34 mouse cellular contexts compared by ENCODE assay signal in the genomic region with DNA sequence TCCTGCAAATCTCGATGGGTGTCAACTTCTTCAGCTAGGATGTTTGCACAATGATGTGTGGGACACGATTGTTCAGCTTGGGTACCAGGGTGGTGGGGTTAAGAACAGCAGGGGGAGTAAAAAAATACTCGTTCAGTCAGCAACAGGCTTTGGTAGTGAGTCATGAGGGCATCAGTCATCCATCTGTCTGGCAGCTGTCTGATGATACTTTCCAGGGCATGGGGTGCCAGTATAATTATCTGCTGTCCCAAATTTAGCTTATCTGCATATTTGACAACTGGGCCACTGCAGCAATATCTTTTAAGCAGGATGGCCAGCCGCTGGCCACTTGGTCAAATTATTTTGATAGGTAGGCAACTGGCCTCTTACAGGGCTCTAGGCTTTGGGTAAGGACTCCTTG. TPM values are rescaled to one million over a fixed set of nuclear protein-coding genes. Genes with fewer than 3 reads are reported as not detected.
DNase-seq lines count a peak whose midpoint lies in the region; ATAC-seq and TF ChIP-seq lines count a peak whose summit lies in the region.
"Had no signal": no experiment of that assay in that cellular context is flagged by ENCODE, and none has a peak within 500 bp of the region (broad histone marks: within the 10 kb centered on the region; RNA-seq: fewer than 3 reads in every experiment).

No protein-coding gene starts in this region.

- no peaks in the 10 kb centered on the region for H3K79me2 ChIP-seq in heart, adult 2 months (replicated peaks; ENCODE audit: control insufficient read depth, insufficient read depth, low read length)
- no peaks in the 10 kb centered on the region for H3K79me2 ChIP-seq in C2C12 (ENCODE audit: control insufficient read depth, insufficient read depth)
- no peaks in the 10 kb centered on the region for H3K79me2 ChIP-seq in myocyte (ENCODE audit: control insufficient read depth, insufficient read depth)

- no peak overlapping the region for H3K4me3 ChIP-seq in heart, adult 2 months
- H3K4me3 ChIP-seq in C2C12 (ENCODE audit: insufficient read depth, poor library complexity, severe bottlenecking) (no peak overlapping the region), myocyte (no peak overlapping the region)
- H3K4me3 ChIP-seq in left cerebral cortex, adult 2 months = no peak overlapping the region
- no peak overlapping the region for H3K4me3 ChIP-seq in forebrain, embryonic 14.5 days (ENCODE audit: low read depth, low read length)
- H3K4me3 ChIP-seq: embryonic facial prominence, embryonic 13.5 days; embryonic facial prominence, embryonic 15.5 days; erythroblast, embryonic 14.5 days; forebrain, embryonic 10.5 days; forebrain, embryonic 12.5 days; forebrain, embryonic 15.5 days had no signal

- no peaks in the 10 kb centered on the region; the same call in 1 of the 2 replicates for H3K9me3 ChIP-seq in forebrain, embryonic 14.5 days (replicated peaks; ENCODE audit: control insufficient read depth, low read length)
- H3K9me3 ChIP-seq: embryonic facial prominence, embryonic 15.5 days had no signal

- peak overlapping the region; percentile 16; the same call in 1 of the 2 replicates for H3K27ac ChIP-seq in heart, adult 2 months
- no peak overlapping the region for H3K27ac ChIP-seq in left cerebral cortex, adult 2 months
- H3K27ac ChIP-seq in forebrain, embryonic 14.5 days (ENCODE audit: low read depth, low read length) = no peak overlapping the region
- H3K27ac ChIP-seq: embryonic facial prominence, embryonic 13.5 days; embryonic facial prominence, embryonic 15.5 days; forebrain, embryonic 10.5 days; forebrain, embryonic 12.5 days; forebrain, embryonic 15.5 days had no signal

- no peak for TF ChIP-seq EP300 in heart, adult 2 months (IDR thresholded peaks at IDR 0.05; ENCODE audit: insufficient read depth, low read depth, low read length)

- TF ChIP-seq POLR2A in heart, adult 2 months (IDR thresholded peaks at IDR 0.05; ENCODE audit: insufficient read depth, low read depth, low read length) = no peak
- no peak for TF ChIP-seq POLR2A in myocyte (IDR thresholded peaks at IDR 0.05; ENCODE audit: insufficient read length, low read depth)

- H3K36me3 ChIP-seq in heart, adult 2 months (ENCODE audit: control insufficient read depth, insufficient read depth, low read length) = no peaks in the 10 kb centered on the region
- H3K36me3 ChIP-seq in C2C12 (ENCODE audit: control insufficient read depth, insufficient read depth) (no peaks in the 10 kb centered on the region), myocyte (ENCODE audit: control insufficient read depth, insufficient read depth) (no peaks in the 10 kb centered on the region)
- H3K36me3 ChIP-seq in forebrain, embryonic 14.5 days (ENCODE audit: control insufficient read depth, insufficient read depth, low read length) = no peaks in the 10 kb centered on the region
- H3K36me3 ChIP-seq: embryonic facial prominence, embryonic 13.5 days; embryonic facial prominence, embryonic 15.5 days; forebrain, embryonic 10.5 days; forebrain, embryonic 12.5 days; forebrain, embryonic 15.5 days had no signal

- no peak for ATAC-seq in forebrain, embryonic 14.5 days
- ATAC-seq: activated CD4-positive, CD25-positive, alpha-beta regulatory T cell, adult 4 months; forebrain, embryonic 15.5 days; forebrain, postnatal 0 days; Patski had no signal

- H3ac ChIP-seq in C2C12 (ENCODE audit: control insufficient read depth, insufficient read length, low read depth) = no peak overlapping the region
- no peak overlapping the region for H3ac ChIP-seq in myocyte (ENCODE audit: control insufficient read depth, insufficient read length)

- intact Hi-C loops in heart, adult 2 months (cut with DNase I) = no loop called here
- intact Hi-C loops in heart, postnatal 36 days (cut with DNase I) = no loop called here
- intact Hi-C loops in heart, postnatal 14 days (cut with DNase I) = no loop called here
- intact Hi-C loops in left cerebral cortex, adult 2 months (cut with DNase I) = no loop called here

- H3K4me1 ChIP-seq in heart, adult 2 months (ENCODE audit: control insufficient read depth, insufficient read depth, low read length) = no peaks in the 10 kb centered on the region
- no peaks in the 10 kb centered on the region for H3K4me1 ChIP-seq in forebrain, embryonic 14.5 days (ENCODE audit: control insufficient read depth, insufficient read depth, low read length)
- H3K4me1 ChIP-seq: embryonic facial prominence, embryonic 13.5 days; embryonic facial prominence, embryonic 15.5 days; forebrain, embryonic 10.5 days; forebrain, embryonic 12.5 days; forebrain, embryonic 15.5 days had no signal

- H3K9ac ChIP-seq in heart, adult 2 months (ENCODE audit: low read depth, low read length) = no peak overlapping the region
- H3K9ac ChIP-seq in forebrain, embryonic 14.5 days (ENCODE audit: low read length) = no peak overlapping the region
- H3K9ac ChIP-seq: embryonic facial prominence, embryonic 13.5 days; embryonic facial prominence, embryonic 15.5 days; forebrain, embryonic 12.5 days; forebrain, embryonic 15.5 days; forebrain, postnatal 0 days had no signal

- no peak for TF ChIP-seq CTCF in heart, adult 2 months (IDR thresholded peaks at IDR 0.05)
- no peak for TF ChIP-seq CTCF in C2C12 (IDR thresholded peaks at IDR 0.05; ENCODE audit: control insufficient read depth, insufficient read depth, insufficient read length)
- TF ChIP-seq CTCF in left cerebral cortex, adult 2 months (IDR thresholded peaks at IDR 0.05) = no peak

- H3K27me3 ChIP-seq in heart, adult 2 months (ENCODE audit: control insufficient read depth, insufficient read depth, low read length) = no peaks in the 10 kb centered on the region
- no peaks in the 10 kb centered on the region for H3K27me3 ChIP-seq in C2C12 (ENCODE audit: control insufficient read depth, insufficient read depth, insufficient read length)
- H3K27me3 ChIP-seq in myocyte (ENCODE audit: control insufficient read depth, insufficient read depth, insufficient read length) = no peaks in the 10 kb centered on the region
- no peaks in the 10 kb centered on the region for H3K27me3 ChIP-seq in forebrain, embryonic 14.5 days (replicated peaks; ENCODE audit: control insufficient read depth, insufficient read depth, low read length)
- H3K27me3 ChIP-seq: embryonic facial prominence, embryonic 13.5 days; embryonic facial prominence, embryonic 15.5 days; forebrain, embryonic 12.5 days; forebrain, embryonic 15.5 days; Patski had no signal

- DNase-seq in heart, adult 2 months = peak in 1 of 2 experiments; percentile 8
- no peak for DNase-seq in heart, postnatal 36 days
- DNase-seq in heart, adult 9 months (ENCODE audit: low spot score in 2 of 2) = peak; percentile 9 to 13
- no peak for DNase-seq in heart, postnatal 14 days
- no peak for DNase-seq in left cerebral cortex, adult 2 months (ENCODE audit: extremely low spot score in 1 of 2, low spot score in 2 of 2)
- no peak for DNase-seq in forebrain, embryonic 14.5 days (ENCODE audit: low spot score)
- DNase-seq: adrenal gland, adult 2 months; adrenal gland, postnatal 10 days; adrenal gland, postnatal 25 days; B cell, adult 2 months; cerebellum, adult 11 months; cerebellum, adult 18-20 months; cerebellum, adult 8-10 months; cerebellum, adult 9-11 months; cerebellum, postnatal 14 days; cerebellum, postnatal 36 days; embryo, embryonic 11 days; forebrain, postnatal 0 days had no signal

- peak overlapping the region; percentile 54 for H3K4me2 ChIP-seq in myocyte (ENCODE audit: low read depth)
- no peak overlapping the region for H3K4me2 ChIP-seq in forebrain, embryonic 14.5 days (ENCODE audit: low read length)
- H3K4me2 ChIP-seq: embryonic facial prominence, embryonic 13.5 days; embryonic facial prominence, embryonic 15.5 days; forebrain, embryonic 12.5 days; forebrain, embryonic 15.5 days had no signal

- no peaks in the 10 kb centered on the region for H3K79me3 ChIP-seq in C2C12 (ENCODE audit: low read depth)

- WGBS in heart, adult 2 months = 56% methylated on average over 4 of the region's 4 CpGs
- WGBS in forebrain, embryonic 14.5 days = 79% methylated on average over 4 of the region's 4 CpGs

TF ChIP-seq in C2C12, 6 proteins besides CTCF, POLR2A, EP300 and RAD21:
- TF ChIP-seq CEBPB (IDR thresholded peaks at IDR 0.05; ENCODE audit: low read depth) (peak; percentile 21), MAX (IDR thresholded peaks at IDR 0.05) (no peak), MYOD1 (IDR thresholded peaks at IDR 0.05; ENCODE audit: control insufficient read depth, insufficient read length, low read depth) (peak; percentile 84), FOSL1 (IDR thresholded peaks at IDR 0.05; ENCODE audit: insufficient read depth, low read length, poor library complexity, severe bottlenecking) (peak; percentile 46)
TF ChIP-seq in C2C12: peak in this region for 3.

TF ChIP-seq in myocyte, 11 proteins besides CTCF, POLR2A, EP300 and RAD21 (continues in another document):
- no peak for TF ChIP-seq E2F4 (IDR thresholded peaks at IDR 0.05; ENCODE audit: insufficient read depth)
- TF ChIP-seq MAX (IDR thresholded peaks at IDR 0.05; ENCODE audit: low read depth) = no peak
- TF ChIP-seq REST (IDR thresholded peaks at IDR 0.05; ENCODE audit: insufficient read depth, insufficient read length) = no peak
- TF ChIP-seq SRF (IDR thresholded peaks at IDR 0.05; ENCODE audit: control insufficient read depth, insufficient read length, low read depth) = no peak

RNA-seq across cellular contexts. Expression of gene Vmn1r42, which starts 12.4 kb away (rescaled TPM):
- total RNA-seq in heart, adult 2 months (2021) = under 1 TPM; 0.11 to 0.16 TPM
- not detected in 2 replicates for polyA plus RNA-seq in heart, adult 2 months (2012; rRNA removed)
- under 1 TPM in 1 of 2 experiments, not detected in 1; 0.19 TPM for total RNA-seq in heart, postnatal 36 days (2021)
- not detected for total RNA-seq in heart, postnatal 14 days (2021)
- polyA plus RNA-seq in C2C12 (2012; fragmentation: generic; extraction: Trizol) (not detected), myocyte (2012; fragmentation: generic; extraction: Trizol) (0.02 TPM)
- not detected for total RNA-seq in left cerebral cortex, adult 2 months (2021)
- polyA plus RNA-seq in forebrain, embryonic 14.5 days (2014; fragmentation: Nextera tagmentation; extraction: Ambion mirVana) = not detected in 2 replicates
- total RNA-seq: adrenal gland, adult 2 months; adrenal gland, postnatal 10 days; adrenal gland, postnatal 25 days; adrenal gland, postnatal 4 days; common myeloid progenitor, adult 5-6 weeks; ES-E14; forebrain, postnatal 0 days; MEL had no signal
- polyA plus RNA-seq: activated CD4-positive, CD25-positive, alpha-beta regulatory T cell, adult 4 months; adrenal gland, adult 2 months; brain, embryonic 14.5 days; embryonic facial prominence, embryonic 11.5 days; embryonic facial prominence, embryonic 13.5 days; embryonic facial prominence, embryonic 15.5 days; erythroblast, embryonic 14.5 days; forebrain, embryonic 10.5 days; forebrain, embryonic 12.5 days; forebrain, embryonic 15.5 days; forebrain, postnatal 0 days had no signal

RNA-seq across cellular contexts. Expression of gene Vmn1r43, which starts 12.4 kb away (rescaled TPM):
- total RNA-seq in heart, adult 2 months (2021) = under 1 TPM in 1 of 2 experiments, not detected in 1; 0.02 TPM
- 0.02 TPM in 1 of 2 replicates, not detected in the other for polyA plus RNA-seq in heart, adult 2 months (2012; rRNA removed)
- not detected for total RNA-seq in heart, postnatal 36 days (2021)
- total RNA-seq in heart, postnatal 14 days (2021) = not detected
- polyA plus RNA-seq in C2C12 (2012; fragmentation: generic; extraction: Trizol) (0.04 TPM), myocyte (2012; fragmentation: generic; extraction: Trizol) (0.04 TPM)
- total RNA-seq in left cerebral cortex, adult 2 months (2021) = not detected
- not detected in 2 replicates for polyA plus RNA-seq in forebrain, embryonic 14.5 days (2014; fragmentation: Nextera tagmentation; extraction: Ambion mirVana)
- total RNA-seq: adrenal gland, adult 2 months; adrenal gland, postnatal 10 days; adrenal gland, postnatal 25 days; adrenal gland, postnatal 4 days; common myeloid progenitor, adult 5-6 weeks; forebrain, postnatal 0 days; MEL had no signal
- polyA plus RNA-seq: activated CD4-positive, CD25-positive, alpha-beta regulatory T cell, adult 4 months; adrenal gland, adult 2 months; brain, embryonic 14.5 days; embryonic facial prominence, embryonic 11.5 days; embryonic facial prominence, embryonic 13.5 days; forebrain, embryonic 10.5 days; forebrain, embryonic 12.5 days; forebrain, embryonic 15.5 days; forebrain, postnatal 0 days had no signal

RNA-seq across cellular contexts. Expression of gene Vmn1r44, which starts 19.7 kb away (rescaled TPM):
- total RNA-seq in heart, adult 2 months (2021) = not detected
- polyA plus RNA-seq in heart, adult 2 months (2012; rRNA removed) = not detected in 2 replicates
- total RNA-seq in heart, postnatal 36 days (2021) = not detected
- not detected for total RNA-seq in heart, postnatal 14 days (2021)
- polyA plus RNA-seq in C2C12 (2012; fragmentation: generic; extraction: Trizol) = not detected
- polyA plus RNA-seq in myocyte (2012; fragmentation: generic; extraction: Trizol) = not detected
- total RNA-seq in left cerebral cortex, adult 2 months (2021) = not detected
- not detected in 2 replicates for polyA plus RNA-seq in forebrain, embryonic 14.5 days (2014; fragmentation: Nextera tagmentation; extraction: Ambion mirVana)
- total RNA-seq: adrenal gland, adult 2 months; adrenal gland, postnatal 10 days; adrenal gland, postnatal 25 days; adrenal gland, postnatal 4 days; common myeloid progenitor, adult 5-6 weeks; ES-E14; forebrain, postnatal 0 days; MEL had no signal
- polyA plus RNA-seq: activated CD4-positive, CD25-positive, alpha-beta regulatory T cell, adult 4 months; adrenal gland, adult 2 months; brain, embryonic 14.5 days; embryonic facial prominence, embryonic 11.5 days; embryonic facial prominence, embryonic 13.5 days; embryonic facial prominence, embryonic 15.5 days; erythroblast, embryonic 14.5 days; forebrain, embryonic 10.5 days; forebrain, embryonic 12.5 days; forebrain, embryonic 15.5 days; forebrain, postnatal 0 days; Patski had no signal

Comparison
In these comparisons a context has a peak if more than half of its experiments do, and no peak if none do; other contexts are left out.
1. DNase-seq: peak in heart, adult 9 months (2 of 2); none in heart, postnatal 36 days (0 of 2), heart, postnatal 14 days (0 of 2), left cerebral cortex, adult 2 months (0 of 2) and forebrain, embryonic 14.5 days (single experiment).